Mouse (Mus musculus) v-Abl transformed pro-B cells (cell line): Measurements from ENCODE around the gene Gm8206.
"Not testable (repeated sequence)": the region's sequence is repeated elsewhere in the genome, so short reads cannot be mapped to it uniquely, and the experiment has no call there.

Experiments
- in situ Hi-C, 2 experiments: fragments of 400-800 bp; cut with MboI; formaldehyde crosslinking; loops; one replicate each; pipeline ENCODE4 v1.15.1; 2025; ENCODE audit not compliant: unreplicated experiment in 2 of 2

Gm8206 gene

DNA sequence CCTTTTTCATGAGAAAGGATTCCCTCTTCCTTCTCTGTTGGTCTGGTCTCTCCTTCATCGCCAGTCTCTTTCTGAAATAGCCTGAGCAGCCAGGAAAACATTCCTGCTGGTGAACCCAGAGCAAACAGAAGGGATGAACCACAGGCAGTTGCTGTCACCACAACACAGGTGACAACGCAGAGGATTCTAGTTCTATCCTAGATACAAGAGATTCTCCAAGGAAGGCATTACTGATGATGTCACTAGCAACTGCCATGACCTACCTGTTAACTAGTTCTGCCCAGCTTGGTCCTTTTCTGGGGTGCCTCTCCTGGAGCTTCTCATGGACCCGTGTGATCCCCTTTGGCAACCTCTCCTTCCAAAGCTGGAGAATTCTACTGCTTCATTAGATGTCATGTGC lies at the start of gene Gm8206:
Gm8206 (minus strand) TSS at position 101 of the 400 bp plus-strand sequence.
- in situ Hi-C loops: not testable (repeated sequence)

DNA sequence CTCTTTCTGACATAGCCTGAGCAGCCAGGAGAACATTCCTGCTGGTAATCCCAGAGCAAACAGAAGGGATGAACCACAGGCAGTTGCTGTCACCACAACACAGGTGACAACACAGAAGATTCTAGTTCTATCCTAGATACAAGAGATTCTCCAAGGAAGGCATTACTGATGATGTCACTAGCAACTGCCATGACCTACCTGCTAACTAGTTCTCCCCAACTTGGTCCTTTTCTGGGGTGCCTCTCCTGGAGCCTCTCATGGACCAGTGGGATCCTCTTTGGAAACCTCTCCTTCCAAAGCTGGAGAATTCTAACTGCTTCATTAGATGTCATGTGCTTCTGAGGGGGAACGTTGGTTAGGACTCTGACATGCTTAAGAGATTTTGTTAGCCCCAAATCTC lies 32.0 kb upstream of the Gm8206 start, which contains the start of gene Gm3476:
Gm3476 (minus strand) TSS at position 101 of the 400 bp plus-strand sequence.
- in situ Hi-C loops: not testable (repeated sequence)

DNA sequence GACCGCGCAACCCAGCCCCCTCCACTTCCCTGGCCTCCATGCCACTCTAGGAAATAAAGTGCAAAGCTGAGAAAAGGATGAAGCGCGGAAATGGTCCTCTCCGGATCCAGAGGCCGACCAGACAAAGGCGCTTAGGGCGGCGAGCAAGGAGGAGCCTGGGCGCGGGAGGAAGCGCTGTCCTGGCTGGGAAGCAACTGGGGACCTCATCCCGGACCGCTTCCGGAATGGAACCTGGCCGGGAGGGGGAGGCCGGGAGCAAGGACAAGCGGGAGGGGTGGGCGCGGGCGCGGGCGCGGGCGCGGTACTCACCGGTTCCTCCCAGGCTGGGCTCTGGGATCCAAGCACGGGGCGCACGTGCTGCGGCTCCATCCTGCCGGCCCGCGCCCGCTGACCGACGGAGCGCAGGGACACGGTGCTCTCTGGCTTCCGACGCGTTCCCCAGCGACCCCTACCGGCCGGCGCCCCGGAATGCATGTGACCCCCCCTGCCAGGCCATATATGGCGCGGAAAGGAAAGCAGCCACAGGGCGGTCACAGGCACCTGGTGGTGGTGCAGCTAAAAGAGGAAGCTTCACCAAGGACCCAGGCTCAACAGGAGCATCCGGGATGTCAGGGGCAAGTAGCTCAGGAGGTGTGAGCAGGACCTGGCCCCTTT lies 14.7 kb upstream of the Gm8206 start, which contains the start of gene Gm3468:
Gm3468 (minus strand) TSS at position 394 of the 654 bp plus-strand sequence.
- in situ Hi-C loops: not testable (repeated sequence)

DNA sequence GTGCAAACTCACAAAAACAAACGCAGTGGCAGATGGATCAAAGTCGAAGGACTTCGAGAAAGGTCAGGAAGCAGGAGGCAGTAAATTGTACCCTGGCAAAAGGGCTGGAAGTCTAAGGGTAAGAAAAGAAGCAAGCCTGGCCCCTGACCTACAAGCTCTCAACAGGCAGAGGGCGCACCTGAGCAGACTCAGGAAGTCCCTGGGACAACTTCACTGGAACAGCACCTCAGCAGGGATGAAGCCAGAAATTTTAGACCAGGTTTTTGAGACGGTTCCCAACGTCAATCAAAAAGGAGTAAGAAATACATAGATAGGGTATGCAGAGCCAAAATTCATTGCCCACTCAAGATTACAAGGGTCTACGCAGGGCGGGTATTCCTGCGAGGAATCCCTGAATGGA lies 13.8 kb upstream of the Gm8206 start:
- in situ Hi-C loops: not testable (repeated sequence)

DNA sequence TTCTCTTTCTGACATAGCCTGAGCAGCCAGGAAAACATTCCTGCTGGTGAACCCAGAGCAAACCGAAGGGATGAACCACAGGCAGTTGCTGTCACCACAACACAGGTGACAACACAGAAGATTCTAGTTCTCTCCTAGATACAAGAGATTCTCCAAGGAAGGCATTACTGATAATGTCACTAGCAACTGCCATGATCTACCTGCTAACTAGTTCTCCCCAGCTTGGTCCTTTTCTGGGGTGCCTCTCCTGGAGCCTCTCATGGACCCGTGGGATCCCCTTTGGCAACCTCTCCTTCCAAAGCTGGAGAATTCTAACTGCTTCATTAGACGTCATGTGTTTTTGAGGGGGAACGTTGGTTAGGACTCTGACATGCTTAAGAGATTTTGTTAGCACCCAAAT lies 35.6 kb downstream of the Gm8206 start, which contains the start of gene Gm6337:
Gm6337 (minus strand) TSS at position 101 of the 400 bp plus-strand sequence.
- in situ Hi-C loops: not testable (repeated sequence)

DNA sequence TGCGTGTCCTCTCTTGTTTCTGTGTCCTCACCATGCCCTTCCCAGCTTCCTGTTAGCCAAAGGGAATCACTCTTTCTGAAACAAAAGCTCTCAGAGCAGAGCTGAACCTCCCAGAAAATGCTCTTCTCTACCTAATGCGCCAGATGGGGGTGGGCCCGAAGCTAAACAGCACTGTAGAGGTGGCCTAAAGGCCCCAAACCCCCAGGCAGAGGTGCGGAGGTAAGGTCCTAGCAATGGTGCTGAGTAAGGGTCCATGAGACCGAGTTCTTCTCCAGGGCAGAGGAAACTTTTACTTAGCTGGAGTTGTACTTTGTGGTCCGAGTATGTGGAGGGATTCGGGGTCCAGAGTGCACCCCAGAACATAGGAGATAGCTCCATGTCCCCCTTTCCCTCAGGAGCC lies 106.6 kb downstream of the Gm8206 start:
- in situ Hi-C loops: not testable (repeated sequence)

DNA sequence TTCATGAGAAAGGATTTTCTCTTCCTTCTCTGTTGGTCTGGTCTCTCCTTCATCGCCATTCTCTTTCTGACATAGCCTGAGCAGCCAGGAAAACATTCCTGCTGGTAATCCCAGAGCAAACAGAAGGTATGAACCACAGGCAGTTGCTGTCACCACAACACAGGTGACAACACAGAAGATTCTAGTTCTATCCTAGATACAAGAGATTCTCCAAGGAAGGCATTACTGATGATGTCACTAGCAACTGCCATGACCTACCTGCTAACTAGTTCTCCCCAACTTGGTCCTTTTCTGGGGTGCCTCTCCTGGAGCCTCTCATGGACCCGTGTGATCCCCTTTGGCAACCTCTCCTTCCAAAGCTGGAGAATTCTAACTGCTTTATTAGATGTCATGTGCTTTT lies 114.7 kb downstream of the Gm8206 start, which contains the start of gene Gm3453:
Gm3453 (minus strand) TSS at position 101 of the 400 bp plus-strand sequence.
- in situ Hi-C loops: not testable (repeated sequence)
